Mouse (Mus musculus): ENCODE measurements around the gene Tspan1. TPM values are rescaled to one million over a fixed set of nuclear protein-coding genes. Genes with fewer than 3 reads are reported as not detected.

The Tspan1 gene
- total RNA-seq, 1 experiment from 2014 or later: not detected

DNA sequence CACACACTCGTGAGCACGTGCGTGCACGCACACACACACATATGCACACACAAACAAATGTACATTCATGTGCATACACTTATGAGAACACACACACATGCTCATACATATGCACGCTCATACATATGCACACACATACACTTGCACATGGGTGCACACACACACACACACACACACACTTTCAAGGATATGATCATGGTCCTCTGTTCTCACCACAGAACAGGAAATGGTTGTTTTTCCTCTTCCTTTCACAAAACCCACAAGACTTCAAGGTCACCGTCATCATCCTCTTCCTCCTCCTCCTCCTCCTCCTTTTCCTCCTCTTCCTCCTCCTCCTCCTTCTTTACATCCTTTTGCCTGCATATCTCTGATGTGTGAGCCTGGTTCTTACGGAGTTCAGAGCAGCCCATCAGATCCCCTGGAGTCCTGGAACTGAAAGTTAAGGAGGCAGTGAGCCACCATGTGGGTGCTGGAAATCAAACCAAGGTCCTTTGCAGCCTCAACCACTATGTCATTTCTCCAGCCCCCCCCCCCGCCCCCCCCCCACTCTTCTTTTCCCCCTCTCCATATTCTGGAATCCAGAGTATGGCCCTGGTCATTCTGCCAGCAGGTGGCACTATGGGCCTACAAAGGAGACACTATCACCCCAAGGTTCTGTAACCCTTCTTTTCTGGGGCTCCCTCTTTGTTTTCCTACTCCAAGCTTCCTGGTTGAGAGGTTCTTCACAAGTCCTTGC, 1.4 kb upstream of the Tspan1 start:
- peak; percentile 66 for ATAC-seq (replicated peaks; ENCODE audit: low read depth, poor library complexity, severe bottlenecking)

DNA sequence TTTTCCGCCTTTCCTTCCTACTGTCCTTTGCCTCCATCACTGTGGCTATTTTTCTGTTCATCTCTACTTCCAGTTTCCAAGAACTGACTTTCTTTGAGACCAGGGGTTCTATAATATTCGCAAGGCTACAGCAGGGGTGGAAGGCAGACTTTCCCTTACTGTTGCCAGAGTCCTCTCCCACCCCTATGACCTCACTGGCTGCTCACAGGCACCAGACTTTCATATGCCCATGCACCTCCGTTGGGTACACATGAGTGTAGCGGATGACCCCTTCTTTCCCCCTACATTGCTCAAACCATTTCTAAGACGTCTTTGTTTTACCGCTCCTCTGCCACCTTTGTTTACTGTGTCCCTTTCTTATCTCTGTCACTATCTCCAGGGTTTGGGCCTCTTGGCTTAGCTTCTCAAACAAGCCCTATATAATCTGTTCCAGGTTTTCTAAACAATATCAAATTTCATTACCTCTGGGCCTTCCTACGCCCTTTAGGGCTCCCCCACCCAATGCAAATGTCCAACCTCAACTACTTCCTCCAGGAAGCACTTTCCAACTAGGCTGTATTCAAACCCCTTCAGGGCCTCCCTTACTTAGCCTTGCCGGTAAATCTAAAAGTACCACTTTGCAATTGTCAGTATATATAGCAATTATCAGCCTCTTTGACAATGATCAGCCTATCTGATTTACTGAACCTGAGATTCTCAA, 1.5 kb downstream of the Tspan1 start:
- no peak for ATAC-seq (replicated peaks; ENCODE audit: low read depth, poor library complexity, severe bottlenecking)

DNA sequence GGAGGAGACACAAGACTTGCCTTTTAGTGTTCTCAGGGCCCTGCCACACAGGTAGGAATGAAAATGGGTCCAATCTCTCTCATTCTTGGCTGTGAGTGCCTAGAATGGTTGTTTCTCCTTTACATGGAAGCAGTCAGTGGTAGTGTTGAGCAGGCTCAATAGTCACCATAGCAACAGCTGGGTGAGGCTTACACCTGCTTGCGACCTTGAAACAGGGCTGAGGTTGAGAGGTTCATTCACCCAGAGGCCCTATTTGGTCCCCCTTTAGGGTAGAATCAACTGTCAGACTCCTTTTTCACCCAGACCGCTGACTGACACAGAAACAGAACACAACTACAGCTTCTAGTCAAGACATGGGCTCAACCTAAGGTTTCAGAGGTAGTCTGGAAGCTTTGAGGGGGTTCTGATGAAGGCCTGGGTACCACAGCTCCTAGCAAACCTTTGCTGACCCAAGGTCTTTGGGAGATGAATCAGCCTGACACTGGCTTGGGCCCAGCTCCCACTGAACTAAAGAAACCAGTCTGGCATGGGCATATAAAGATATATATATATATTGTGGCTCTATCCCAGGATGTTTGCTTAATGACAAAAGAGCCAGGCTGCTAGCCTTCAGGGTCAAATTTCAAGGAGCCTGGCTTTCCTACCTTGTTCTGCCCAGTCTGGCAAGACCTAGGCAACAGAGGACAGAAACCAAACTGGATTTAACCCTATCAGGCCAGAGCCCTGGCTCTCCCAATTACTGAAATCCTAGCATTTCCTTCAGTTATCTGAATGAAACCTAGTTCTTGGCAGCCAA, 2.4 kb downstream of the Tspan1 start:
- ATAC-seq (replicated peaks; ENCODE audit: low read depth, poor library complexity, severe bottlenecking): no peak

DNA sequence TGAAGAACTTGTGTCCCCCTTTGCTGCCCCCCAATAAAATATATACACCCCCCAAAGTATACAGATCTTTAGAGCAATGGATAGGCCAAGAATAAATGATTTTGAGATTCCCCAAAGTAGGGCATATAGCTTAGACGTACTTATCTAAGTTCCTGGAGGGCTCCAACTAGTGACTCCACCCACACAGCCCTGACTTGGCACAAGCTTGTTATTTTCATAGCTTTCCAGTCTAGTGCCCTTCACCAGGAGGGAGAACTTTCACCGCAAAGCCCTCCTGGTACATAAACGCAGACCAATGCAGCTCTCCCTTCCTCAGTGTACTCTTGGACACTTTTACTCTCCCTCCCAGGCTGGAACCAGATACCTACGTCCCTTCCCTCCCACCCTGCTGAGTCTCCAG, 5.3 kb downstream of the Tspan1 start:
- no peak for ATAC-seq (replicated peaks; ENCODE audit: low read depth, poor library complexity, severe bottlenecking)

DNA sequence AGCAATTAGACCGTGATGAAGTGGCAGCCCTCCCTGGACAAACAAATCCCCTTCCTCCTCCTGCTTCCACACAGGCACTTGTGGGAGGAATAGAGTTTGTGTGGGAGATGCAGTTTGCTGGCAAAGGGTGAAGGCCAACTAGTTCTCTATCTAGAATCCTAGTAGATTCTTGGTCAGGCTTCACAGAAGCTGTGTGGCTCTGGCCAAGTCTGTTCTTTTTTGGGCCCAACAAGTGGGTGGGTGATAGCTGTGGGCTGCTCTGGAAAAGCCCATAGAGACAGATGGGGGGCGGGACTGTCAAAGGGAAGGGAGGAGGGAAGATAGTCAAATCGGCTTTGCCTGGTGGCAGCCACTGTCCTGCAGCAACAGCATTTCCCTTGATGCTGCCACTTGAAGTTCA, 6.6 kb downstream of the Tspan1 start:
- no peak for ATAC-seq (replicated peaks; ENCODE audit: low read depth, poor library complexity, severe bottlenecking)

DNA sequence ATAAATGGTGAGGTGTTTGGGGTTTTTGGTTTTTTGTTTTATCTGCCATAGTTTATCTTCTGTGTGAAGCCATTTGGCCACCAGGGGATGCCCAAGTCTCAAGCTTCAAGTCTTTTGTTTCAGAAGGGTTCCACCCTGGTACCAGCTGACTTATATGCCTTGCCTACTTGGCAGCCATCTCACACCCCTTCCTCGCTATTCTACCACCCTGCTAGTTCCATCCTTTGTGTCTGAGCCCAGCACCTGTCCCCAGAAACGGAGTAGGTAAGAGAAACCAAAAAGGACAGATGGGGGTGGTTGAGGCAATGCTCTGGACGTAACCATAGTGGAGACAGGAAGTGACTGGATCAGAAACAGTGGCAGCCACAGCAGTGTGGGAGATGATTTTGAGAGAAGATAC, 7.5 kb downstream of the Tspan1 start:
- ATAC-seq (replicated peaks; ENCODE audit: low read depth, poor library complexity, severe bottlenecking): peak; percentile 70

DNA sequence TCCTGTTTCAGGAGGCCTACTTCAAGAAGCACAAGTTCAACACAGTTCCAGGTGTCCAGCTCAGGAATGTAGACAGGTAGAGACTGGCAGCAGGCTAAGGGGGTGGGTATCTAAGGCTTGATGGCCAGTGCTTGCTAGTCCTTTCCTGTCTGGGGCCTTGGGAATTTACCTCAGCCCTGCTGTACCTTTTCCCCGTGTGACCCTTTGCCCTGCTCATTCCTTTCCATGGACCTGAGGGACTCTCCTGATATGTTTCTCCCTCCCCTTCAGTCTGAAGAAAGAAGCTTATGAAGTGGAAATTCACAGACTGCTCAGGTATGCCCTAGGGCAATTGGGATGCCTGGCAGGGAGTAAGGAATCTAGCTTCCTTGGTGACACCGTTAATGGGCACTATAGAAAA, 9.5 kb downstream of the Tspan1 start:
- ATAC-seq (replicated peaks; ENCODE audit: low read depth, poor library complexity, severe bottlenecking): no peak

DNA sequence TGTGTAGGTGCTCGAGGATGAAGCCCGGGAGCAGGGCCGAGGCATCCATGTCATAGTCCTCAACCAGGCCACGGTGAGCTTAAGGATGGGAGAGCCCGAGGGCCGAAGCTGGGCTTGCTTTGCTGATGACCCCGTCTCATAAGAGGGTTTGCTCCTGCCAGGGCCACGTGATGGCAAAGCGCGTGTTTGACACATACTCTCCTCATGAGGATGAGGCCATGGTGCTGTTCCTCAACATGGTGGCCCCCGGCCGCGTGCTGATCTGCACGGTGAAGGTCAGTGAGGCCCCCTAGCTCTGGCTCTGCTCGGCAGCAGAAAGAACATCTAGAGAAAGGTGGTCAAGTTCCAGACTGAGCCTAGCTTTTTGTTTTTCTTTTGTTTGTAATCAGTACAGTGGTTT, 14.7 kb downstream of the Tspan1 start:
- ATAC-seq (replicated peaks; ENCODE audit: low read depth, poor library complexity, severe bottlenecking): no peak

DNA sequence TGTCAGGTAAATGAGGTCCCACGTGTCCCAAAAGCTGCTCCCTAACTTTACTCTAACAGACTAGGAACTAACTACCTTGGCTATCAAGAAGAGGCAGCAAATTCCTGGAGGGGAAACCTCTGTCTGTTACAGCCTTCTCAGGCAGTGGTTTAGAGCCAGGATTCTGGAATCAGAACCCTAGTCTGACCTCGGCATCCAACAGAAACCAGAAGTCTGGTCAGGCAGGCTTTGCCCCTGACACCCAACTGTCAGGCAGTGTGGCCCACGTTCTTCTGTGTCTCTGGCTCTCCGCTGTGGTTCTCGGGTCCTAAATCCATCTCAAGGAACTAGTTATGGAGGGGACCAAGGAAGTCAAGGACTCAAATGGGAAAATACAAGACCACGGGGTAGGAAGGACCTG, 16.2 kb downstream of the Tspan1 start, which contains the start of gene Lurap1:
Gene Lurap1, minus strand, starts transcription at position 101 of the 400 bp plus-strand sequence.
- no peak for ATAC-seq (replicated peaks; ENCODE audit: low read depth, poor library complexity, severe bottlenecking)

DNA sequence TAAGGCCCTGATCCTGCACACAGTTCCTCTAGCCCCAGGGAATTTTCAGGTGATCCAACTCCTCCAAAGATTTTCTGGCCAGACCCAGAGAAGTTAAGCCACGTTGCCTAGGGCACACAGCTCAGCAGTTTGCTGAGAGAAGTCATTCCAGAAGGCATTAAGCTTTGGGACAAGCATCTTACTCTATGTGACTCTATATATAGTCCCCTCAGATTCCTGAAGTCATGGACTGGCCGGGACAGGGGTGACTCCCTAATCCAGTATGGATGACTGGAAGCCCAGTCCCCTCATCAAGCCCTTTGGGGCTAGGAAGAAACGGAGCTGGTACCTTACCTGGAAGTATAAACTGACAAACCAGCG, 16.6 kb downstream of the Tspan1 start:
- no peak for ATAC-seq (replicated peaks; ENCODE audit: low read depth, poor library complexity, severe bottlenecking)

DNA sequence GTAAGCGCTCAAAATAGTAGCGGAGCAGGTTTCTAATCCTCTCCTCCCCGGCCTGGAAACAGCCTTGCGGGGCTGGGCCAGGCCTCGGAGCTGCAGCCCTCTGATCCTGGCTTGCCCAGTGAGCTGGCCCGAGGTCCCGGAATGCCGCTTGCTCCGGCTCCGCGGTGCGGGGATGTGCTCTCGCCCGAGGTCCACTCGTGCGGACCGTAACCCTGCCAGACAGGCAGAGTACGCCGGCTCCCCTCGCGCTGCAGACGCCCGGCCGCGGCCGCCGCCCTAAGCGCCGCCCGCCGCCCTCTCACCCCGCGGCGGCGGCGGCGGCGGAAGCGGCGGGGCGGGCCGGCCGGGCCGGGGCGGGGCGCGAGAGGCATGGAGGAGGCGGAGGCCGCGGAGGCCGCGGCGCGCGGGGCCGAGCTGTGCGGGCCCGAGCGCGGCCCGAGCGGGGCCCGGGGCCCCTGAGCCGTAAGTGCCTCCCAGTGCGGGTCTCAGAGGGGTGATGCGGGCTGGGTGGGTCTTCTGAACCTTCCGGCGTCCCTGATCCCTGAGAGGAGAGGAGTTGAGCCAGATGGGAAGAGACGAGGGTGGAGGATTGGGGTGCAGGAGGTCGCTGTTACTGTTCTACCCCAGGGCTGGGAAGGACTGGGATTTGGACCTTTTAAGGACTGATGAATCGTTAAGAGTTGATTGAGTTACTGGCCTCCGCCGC, 17.1 kb downstream of the Tspan1 start:
- peak; percentile 71 for ATAC-seq (replicated peaks; ENCODE audit: low read depth, poor library complexity, severe bottlenecking)

DNA sequence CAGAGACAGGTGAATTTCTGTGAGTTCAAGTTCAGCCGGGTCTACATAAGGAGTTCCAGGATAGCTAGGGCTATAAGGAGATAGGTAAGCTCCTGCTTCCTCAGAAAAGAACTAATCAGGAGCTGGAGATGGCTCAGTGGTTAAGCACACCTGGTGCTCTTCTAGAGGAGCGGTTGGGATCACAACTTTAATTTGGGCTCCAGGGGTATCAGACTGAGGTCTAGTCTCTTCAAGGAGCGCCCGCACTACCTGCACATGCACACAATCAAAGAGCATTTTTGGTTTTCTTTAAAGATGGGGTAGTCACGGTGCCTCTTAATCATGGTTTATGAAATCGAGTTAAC, 17.6 kb downstream of the Tspan1 start:
- ATAC-seq (replicated peaks; ENCODE audit: low read depth, poor library complexity, severe bottlenecking): no peak

DNA sequence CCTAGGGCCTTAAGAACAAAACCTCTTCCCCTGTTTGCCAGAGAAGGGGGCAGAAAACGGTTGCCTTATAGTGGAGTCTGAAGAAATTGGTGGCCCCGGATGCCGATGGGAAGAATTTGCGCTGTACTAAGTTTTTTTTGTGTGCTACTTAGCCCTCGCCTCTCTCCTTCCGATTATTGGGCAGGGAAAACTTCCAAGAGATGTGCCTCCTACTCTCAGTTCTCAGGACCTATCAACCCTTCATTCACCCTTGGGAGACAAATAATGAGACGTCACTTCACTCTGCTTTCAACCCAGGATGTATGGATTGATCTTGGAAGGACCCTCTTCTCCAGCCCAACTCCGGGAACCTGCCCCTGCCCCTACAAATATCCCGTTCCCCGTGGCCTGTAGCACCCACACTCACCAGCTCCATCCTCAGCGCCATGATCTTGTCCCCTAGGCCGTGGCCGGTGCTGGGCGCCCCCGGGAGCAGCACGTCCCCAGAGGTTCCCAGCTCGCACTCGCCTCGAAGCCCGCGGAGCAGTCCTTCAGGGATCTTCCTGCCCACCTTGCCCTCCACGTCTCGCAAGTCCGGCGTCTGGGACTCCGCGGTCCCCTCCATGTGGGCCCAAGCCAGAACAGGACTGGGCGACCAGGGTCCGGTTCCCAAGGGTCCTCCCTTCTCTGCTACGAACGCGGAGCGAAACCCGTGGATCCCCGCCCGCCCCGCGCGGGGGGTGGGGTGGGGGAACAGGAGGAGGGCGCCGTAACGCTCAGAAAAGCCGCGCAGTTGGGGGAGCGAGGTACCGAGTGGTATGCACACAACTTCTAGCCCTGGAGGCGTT, 23.3 kb downstream of the Tspan1 start:
- peak; percentile 73 for ATAC-seq (replicated peaks; ENCODE audit: low read depth, poor library complexity, severe bottlenecking)

DNA sequence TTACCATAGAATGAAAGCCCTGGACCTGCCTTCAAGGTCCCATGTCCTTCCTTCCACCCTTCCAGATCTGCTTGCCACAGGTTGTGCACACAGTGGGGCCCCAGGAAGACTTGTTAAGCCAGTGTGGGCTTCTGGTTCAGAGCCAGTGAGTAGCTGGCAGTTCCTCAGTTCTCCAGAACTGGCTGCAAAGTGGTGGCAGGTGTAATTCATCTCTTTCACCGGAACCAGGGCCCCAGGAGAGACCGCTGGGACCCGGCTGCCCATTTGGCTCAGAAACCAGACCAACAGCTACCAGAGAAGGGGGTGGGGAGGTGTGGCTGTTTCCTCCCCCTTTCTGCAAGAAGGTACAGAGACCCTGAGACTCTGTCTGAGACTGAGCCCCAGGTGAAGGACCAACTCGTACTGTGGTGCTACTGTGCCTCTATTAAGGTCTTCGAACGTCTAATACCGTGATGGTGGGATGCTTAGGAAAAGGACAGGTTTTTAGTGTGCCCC, 24.0 kb downstream of the Tspan1 start:
- peak; percentile 43; the same call in 1 of the 2 replicates for ATAC-seq (replicated peaks; ENCODE audit: low read depth, poor library complexity, severe bottlenecking)

DNA sequence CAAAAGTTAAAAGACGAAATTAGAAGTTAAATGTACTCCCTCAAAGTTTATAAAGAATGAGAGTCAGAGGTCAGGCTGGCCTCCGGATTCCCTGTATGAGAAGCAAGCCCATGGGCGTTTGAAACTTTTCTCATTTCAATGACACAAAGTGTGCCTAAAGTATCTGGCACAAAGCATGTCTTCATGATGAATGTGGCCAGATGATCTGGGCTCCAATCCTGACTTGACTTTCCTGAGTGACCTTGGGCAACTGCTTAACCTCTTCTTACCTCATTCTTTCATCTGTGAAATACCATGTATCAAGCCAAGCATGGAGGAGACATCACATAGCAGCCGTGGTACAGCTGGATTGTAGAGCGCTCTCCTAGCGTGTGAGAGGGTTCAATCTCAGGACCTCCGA, 25.1 kb downstream of the Tspan1 start:
- no peak for ATAC-seq (replicated peaks; ENCODE audit: low read depth, poor library complexity, severe bottlenecking)

DNA sequence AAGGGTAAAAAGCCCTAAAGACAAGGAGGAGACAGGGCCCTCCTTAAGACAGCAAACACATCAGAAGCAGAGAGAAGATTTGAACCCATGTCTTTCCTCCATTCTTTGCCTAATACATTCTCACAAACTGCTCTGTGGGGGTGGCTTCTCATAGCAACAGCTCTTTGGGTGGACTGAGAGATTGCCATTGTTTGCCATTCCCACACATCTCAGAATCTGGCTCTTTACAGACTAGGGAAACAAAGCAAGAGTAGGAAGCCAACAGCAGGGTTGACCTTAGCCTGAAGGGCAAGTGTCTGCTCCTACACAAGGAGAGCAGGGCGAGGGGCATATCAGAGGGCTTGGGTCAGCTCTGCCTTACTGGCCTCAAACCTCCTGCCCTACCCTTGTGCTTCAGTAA, 25.7 kb downstream of the Tspan1 start:
- no peak for ATAC-seq (replicated peaks; ENCODE audit: low read depth, poor library complexity, severe bottlenecking)

DNA sequence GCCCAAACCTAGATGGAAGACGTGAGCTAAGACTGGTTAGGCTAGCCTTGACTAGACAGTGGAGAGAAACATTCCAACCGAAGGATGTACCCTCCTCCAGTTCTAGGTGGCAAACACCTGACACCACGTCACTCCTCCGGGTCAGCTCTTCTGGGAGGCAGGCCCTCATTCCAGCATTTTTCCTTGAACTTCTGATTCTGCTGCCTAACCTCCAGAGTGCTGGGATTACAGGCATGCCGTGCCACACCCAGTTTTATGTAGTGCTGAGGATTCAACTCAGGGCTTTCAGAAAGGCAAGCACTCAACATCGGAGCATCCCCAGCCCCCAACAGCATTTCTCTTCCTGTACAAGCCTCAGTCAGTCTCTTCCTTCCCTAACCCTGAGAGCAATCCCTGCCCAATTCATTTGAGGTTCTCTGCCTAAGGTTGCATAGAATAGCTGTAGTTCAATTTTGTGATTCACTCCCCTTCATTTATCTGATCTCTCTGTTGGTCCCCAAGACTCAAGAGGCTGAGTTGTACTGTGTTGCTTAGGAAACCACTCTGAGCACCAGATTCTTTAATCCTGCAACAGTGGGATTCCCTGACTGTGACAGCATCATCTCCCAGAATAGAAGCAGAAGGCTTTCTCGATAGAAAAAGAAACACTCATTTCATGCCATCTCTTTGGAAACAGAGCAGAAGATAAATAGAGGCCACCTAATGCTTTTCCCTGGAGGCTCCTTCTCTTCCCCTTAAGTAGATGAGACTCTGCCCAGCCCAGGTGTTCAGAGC, 26.4 kb downstream of the Tspan1 start:
- ATAC-seq (replicated peaks; ENCODE audit: low read depth, poor library complexity, severe bottlenecking): no peak

DNA sequence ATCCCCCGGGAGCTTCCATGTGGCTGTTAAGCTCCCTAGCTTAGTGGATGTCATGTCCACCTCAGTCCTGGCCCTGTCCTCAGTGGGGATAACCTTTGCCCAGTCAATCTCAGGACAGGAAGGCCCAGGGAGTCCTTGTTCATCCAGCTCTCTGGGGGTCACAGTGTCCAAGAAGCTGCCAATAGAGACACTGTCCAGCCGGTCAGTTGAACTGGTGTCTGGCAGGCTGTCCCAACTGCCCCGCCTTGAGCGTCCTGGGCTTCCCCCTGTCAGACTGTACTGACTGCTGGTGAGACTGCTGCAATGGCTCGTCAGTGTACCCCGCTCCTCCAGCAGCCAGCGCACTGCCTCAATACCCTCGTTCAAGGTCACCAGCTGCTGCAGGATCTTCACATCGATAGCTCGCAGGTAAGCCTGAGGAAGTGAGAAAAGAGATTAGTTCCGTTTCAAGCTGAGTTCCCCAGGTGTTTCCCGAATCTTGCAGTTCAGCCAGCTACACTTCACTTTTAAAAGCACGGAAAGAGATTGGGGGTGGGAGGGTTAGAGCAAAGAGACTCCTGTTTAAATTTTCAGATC, 29.9 kb downstream of the Tspan1 start:
- no peak for ATAC-seq (replicated peaks; ENCODE audit: low read depth, poor library complexity, severe bottlenecking)

All from common myeloid progenitor, adult 5-6 weeks (primary cell).